Mouse (Mus musculus) skeletal muscle tissue, postnatal 0 days (tissue): Measurements from ENCODE around the gene Duxbl1. TPM values are rescaled to one million over a fixed set of nuclear protein-coding genes. Genes with fewer than 3 reads are reported as not detected.

Experiments
- polyA plus RNA-seq: library from polyadenylated mRNA; unstranded; fragments of >200 nt; fragmentation: Nextera tagmentation; extraction: Ambion mirVana; gene quantifications from 2 replicates; pipeline ENCODE4 v1.2.1, GENCODE M21; 2015

The Duxbl1 gene
- polyA plus RNA-seq: 0.69 and 1.1 TPM in 2 replicates

DNA sequence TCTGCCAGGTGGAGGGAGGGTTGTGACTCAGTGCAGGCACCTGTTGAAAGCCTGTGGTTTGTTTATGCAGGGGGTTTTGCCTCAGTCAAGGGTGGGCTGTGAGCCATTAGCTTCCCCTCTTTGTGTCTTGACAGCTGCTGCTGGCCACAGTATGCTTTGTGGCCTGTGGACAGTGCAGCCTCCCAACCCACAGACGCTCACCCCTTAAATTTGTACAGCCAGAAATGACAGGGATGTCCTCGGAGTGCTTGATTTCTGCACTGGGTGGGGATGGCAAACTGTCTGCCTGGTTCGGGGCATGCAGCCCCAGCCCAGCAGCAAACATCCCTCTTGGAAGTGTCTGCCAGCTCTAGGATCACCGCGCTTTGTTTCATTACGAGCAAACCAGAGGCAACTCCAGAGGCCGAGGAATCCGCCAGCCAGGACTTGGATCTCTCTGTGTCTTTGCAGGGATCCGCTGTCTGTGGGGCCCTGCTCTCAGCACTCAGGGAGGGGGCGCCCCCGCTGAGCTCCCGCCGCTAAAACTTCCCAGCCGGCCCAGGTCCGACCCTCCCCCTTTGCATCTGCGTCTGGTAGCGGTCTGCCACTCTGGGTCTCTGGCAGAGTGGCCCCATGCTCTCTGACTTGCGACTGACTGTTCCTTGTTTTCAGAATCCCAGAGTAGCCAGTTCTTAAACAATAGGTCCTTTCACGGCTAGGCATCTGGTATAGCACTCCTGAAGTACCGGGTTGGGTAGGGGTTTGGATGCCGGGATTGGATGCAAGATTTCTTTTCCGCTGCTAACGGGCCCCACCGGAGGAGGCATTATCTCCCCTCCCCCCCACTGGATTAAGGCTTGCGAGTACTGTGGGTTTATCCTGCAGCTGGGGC is at the start of gene Duxbl1:
TSS of gene Duxbl1 (plus strand) at position 207 of the 871 bp plus-strand sequence.

DNA sequence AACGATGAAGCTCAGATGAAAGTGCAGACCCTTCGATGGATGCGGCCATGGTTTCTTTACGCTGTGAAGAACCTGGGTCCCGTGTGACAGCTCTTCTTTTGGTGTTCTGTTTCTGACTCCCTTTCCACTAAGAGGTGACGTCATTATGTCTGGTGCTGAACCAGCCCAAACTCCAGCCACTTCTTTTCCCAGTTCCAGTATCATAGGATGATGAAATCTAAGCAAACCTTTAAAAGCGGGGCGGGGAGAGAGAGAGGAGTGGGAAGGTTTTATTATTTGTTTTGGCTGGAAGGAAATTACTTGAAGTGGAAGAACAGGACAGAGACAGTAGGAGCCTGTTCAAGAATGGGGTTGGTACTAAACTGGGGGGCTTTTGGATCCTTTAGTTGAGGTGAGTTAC is 40.4 kb upstream of the Duxbl1 start, which contains the start of gene Cphx1:
TSS of gene Cphx1 (plus strand) at position 301 of the 400 bp plus-strand sequence.

Other genes with a start within 250 kb of the Duxbl1 start
- 33.4 and 36.6 TPM in 2 replicates for gene Zcchc24, start 209.5 kb upstream of the Duxbl1 start, polyA plus RNA-seq
- 85.0 and 87.0 TPM in 2 replicates for gene Anxa11, start 136.4 kb upstream of the Duxbl1 start, polyA plus RNA-seq
- gene Plac9a, start 75.5 kb upstream of the Duxbl1 start, polyA plus RNA-seq: 2.8 and 3.4 TPM in 2 replicates
- gene Tmem254a, start 50.9 kb upstream of the Duxbl1 start, polyA plus RNA-seq: 1.3 and 1.6 TPM in 2 replicates
- gene Cphx1, start 40.3 kb upstream of the Duxbl1 start, polyA plus RNA-seq: 0.15 TPM in 1 of 2 replicates, not detected in the other
- gene Gm9780, start 64.1 kb downstream of the Duxbl1 start, polyA plus RNA-seq: 85.2 and 92.5 TPM in 2 replicates
- gene Tmem254c, start 88.8 kb downstream of the Duxbl1 start, polyA plus RNA-seq: 20.6 and 23.9 TPM in 2 replicates
- not detected in 2 replicates for gene Cphx2, start 102.9 kb downstream of the Duxbl1 start, polyA plus RNA-seq
- not detected in 2 replicates for gene Cphx3, start 103.7 kb downstream of the Duxbl1 start, polyA plus RNA-seq
- gene Duxbl2, start 139.8 kb downstream of the Duxbl1 start, polyA plus RNA-seq: 0.94 TPM in 1 of 2 replicates, not detected in the other
- gene Plac9b, start 203.9 kb downstream of the Duxbl1 start, polyA plus RNA-seq: 81.8 and 114 TPM in 2 replicates
- 12.2 and 17.6 TPM in 2 replicates for gene Tmem254b, start 228.5 kb downstream of the Duxbl1 start, polyA plus RNA-seq